Mouse (Mus musculus): ENCODE results near the gene Agpat3. TPM values are rescaled to one million over a fixed set of nuclear protein-coding genes. Genes with fewer than 3 reads are reported as not detected.

Gene Agpat3
- 100 to 1,000 TPM; 106 to 126 TPM for total RNA-seq (2021)
- long read RNA-seq, experiment 1, full-length matches to known transcripts: 17 of 218 reads
- long read RNA-seq, experiment 1, partial matches to known transcripts: 12 of 218 reads
- long read RNA-seq, experiment 1, other reads (novel, unspliced or antisense): 189 of 218 reads
- long read RNA-seq, experiment 2, full-length matches to known transcripts: 27 of 307 reads
- long read RNA-seq, experiment 2, partial matches to known transcripts: 254 of 307 reads
- long read RNA-seq, experiment 2, other reads (novel, unspliced or antisense): 26 of 307 reads

- intact Hi-C loops (cut with DNase I): loop anchor here (5.0 kb wide), 1 partner anchor 40 kb away; no protein-coding TSS in a partner anchor
- peak; percentile 49 to 53 for DNase-seq
Measured at GRCm38 (mm10) chr10:78351887-78352665, at the start of gene Agpat3. Gene Agpat3, minus strand, starts transcription at chr10:78352489.

DNA sequence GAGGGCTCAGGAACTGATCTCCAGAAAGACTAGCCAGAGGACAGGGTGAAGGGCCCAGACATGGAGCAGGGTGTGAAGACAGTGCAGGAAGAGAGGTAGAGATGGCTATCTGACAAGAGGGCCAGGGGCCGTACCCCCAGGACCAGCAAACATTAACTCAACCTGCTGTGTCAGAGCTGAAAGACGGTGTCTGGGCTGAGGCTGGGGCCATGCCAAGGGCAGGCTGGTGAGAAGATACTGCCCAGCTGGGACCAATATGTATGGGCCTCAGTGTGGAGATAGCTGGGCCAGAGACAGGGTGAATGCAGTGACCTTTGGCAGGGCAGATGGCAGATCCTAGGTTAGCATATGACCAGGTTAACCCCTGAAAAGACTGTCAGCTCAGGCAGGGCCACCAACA is 48.8 kb upstream of the Agpat3 start:
- DNase-seq: no peak
- intact Hi-C loops (cut with DNase I): no loop called here

DNA sequence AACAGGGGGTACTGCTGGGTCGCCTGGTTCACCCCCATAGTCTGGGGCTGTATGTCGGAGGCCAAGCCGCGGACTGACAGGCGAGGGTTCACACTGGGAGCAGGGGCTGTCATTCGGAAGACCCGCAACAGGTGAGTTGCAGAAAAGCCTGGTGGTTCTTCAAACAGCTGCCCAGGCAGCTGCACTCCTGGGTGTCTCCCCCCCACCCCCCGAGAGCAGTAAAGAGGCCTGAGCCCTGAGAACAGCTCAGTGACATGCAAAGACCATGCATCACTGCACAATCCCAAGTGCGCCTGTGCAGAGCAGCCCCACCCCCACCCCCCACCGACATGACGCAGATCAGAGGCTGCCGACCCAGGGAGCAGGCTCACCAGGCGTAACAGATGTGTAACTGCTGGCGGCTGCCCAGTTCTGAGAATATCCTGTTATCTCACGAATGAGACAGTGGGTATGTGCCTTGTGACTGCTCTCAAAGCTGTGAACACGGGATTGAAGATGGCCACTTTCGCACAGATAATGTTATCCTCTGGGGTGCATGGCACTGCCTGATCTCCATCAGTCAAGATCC is 46.9 kb upstream of the Agpat3 start:
- no peak for DNase-seq
- intact Hi-C loops (cut with DNase I): no loop called here

- intact Hi-C loops (cut with DNase I): no loop called here
- DNase-seq: no peak
Measured at GRCm38 (mm10) chr10:78396625-78396885, 44.3 kb upstream of the Agpat3 start.

DNA sequence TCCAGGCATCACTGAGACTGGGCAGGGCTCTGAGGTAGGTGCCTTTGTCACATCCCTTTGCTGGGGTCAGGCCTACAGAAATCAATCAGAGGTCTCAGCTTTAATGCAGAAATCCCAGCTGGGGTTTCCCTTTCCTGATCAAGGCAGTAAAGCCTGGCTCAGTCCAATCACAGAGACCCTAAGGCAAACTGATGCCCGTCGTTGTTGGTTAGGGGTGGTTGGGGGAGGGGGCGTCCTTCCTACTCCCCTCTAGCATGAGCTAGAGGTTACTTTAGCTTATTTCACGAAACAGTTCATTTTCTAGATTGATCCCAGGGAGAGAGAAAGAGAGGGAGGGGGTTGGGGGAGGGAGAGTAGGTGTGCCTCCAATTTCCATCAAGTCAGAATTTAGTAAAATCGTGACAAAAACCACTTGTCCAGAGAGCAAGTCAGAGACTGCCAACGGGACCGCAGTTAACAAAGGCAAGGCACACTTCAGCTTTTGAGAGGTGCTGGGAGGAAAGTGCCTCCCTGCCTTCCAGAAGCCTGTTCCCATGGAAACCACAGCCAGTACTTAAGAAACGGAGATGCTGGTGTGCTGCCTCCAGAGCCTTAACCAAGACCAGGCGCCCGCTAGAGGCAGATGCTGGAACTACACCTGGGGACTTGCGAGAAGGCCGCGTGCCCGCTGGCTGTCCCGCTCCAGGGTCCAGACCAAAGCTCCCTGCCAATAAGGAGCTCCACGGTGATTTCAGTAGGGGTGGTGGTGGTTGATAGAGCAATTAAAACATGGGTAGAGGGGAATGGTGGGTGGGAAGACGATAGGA is 43.7 kb upstream of the Agpat3 start:
- peak; percentile 90 to 92 for DNase-seq
- intact Hi-C loops (cut with DNase I): no loop called here

- intact Hi-C loops (cut with DNase I): no loop called here
- DNase-seq: no peak
Measured at GRCm38 (mm10) chr10:78395377-78395776, 43.1 kb upstream of the Agpat3 start.

DNA sequence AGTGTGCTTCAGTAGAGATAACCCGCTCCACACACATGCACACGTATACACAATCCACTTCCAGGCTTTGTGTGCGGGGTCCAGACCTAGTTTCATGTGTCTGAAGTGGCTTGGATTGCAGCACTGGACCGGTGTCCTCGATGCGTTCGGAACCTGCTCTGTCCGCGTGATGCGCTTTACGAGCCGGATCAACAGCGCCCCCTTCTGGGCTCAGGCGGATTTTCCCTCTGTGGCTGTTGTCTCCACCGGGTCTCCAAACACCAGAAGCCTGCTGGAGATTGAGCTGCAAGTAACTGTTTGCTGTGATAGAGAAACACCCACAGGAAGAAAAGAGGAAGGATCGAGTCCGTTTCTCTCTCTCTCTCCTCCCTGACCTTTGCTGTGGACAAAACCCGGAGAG is 39.8 kb upstream of the Agpat3 start:
- intact Hi-C loops (cut with DNase I): loop anchor here (2.0 to 5.0 kb wide), 3 partner anchors 40 to 113 kb away; partner anchors contain the start of gene Agpat3
- peak; percentile 67 to 77 for DNase-seq

DNA sequence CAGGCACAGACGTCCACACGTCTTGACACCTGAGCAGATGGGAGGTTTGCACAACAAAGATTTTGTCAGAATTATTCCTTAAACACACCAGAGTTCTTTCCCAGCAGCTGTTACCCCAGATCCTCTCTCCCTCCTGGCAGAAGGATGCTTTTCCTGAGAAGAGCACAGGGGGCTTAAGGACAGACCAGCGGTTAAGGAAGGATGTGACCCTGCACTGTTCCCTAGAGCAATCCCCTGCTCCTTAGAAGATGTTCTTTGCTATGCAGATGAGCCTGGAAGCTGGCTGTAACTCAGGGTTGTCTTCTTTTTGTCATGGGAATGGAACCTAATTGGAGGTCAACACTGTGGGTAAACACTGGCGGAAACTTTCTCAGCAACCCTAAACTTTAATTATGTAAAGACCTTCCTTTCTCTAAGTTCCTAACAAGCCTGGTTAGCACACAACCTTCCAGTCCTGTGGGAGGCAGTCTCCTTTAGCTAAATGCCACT is 38.7 kb upstream of the Agpat3 start:
- no peak for DNase-seq
- intact Hi-C loops (cut with DNase I): loop anchor here (5.0 kb wide), 1 partner anchor 39 kb away; the partner anchor contains the start of gene Agpat3

DNA sequence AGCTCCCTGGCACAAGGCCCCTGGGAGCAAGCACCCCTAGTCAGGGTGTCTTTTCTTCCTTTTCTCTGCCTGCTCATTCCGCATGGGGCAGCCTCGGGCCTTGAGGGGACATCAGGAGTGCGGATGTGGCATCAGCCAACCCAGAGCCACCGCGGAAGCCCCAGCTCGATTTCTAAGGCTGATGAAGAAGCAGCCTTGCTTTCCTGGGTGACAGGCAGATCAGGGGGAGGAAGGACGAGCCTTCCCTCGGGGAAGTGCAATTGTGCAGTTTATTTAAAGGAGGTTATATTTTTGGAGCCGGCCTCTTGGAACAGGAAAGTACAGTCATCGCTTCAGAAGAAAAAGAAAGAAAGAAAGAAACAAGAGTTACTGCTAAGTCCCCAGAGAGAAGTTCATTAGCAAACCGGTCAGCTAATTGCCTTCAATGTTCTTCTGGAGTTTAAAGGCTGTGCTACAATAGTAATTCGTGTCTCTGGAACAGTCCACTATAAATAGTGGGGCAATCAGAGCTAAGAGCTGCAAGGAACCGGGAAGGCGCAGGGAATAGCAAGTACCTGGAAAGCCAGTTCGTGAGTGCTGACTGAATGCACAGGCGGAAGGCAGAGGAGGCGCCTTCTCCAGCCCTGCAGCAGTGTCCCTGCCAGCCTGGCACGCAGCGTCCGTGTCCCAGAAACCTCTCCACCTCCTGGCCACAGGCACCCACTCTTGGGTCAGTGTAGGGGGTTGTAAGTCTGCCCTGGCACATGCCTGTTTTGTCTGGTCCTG is 36.1 kb upstream of the Agpat3 start:
- intact Hi-C loops (cut with DNase I): no loop called here
- DNase-seq: no peak

DNA sequence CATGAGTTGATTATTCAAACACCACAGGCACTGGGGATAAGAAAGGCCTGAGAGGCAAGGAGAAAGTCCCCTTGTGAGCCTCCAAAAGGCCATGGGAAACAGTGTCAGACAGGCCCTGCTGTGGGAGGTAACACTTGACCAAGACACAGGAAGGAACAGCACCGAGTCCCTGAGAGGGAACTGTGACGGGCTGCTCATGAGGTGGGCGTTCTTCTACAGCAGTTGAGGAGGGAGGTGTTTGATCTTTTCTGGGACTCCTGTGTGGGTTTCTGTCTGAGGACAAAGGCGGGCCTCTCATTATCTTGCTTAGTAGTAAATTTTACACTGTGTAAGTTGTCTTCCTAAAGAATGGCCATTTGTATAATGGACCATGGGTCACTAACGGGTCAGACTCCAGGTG is 33.2 kb upstream of the Agpat3 start:
- intact Hi-C loops (cut with DNase I): no loop called here
- no peak for DNase-seq

GRCm38 (mm10) chr10:78383567-78383966 is 31.3 kb upstream of the Agpat3 start:
- intact Hi-C loops (cut with DNase I): no loop called here
- DNase-seq: no peak

DNA sequence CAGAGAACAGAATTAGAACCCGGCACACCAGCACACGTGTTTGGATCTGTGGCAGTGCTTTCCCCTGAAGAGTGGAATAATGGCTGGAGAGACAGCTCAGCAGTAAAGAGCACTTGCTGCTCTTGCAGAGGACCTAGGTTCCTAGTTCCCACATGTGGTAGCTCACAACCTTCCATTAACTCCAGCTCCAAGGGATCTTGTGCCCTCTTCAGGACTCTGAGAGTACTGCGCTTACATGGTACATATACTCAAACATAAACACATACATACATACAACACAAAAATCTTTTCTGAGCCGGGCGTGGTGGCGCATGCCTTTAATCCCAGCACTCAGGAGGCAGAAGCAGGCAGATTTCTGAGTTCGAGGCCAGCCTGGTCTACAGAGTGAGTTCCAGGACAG is 26.2 kb upstream of the Agpat3 start:
- intact Hi-C loops (cut with DNase I): no loop called here
- no peak for DNase-seq

DNA sequence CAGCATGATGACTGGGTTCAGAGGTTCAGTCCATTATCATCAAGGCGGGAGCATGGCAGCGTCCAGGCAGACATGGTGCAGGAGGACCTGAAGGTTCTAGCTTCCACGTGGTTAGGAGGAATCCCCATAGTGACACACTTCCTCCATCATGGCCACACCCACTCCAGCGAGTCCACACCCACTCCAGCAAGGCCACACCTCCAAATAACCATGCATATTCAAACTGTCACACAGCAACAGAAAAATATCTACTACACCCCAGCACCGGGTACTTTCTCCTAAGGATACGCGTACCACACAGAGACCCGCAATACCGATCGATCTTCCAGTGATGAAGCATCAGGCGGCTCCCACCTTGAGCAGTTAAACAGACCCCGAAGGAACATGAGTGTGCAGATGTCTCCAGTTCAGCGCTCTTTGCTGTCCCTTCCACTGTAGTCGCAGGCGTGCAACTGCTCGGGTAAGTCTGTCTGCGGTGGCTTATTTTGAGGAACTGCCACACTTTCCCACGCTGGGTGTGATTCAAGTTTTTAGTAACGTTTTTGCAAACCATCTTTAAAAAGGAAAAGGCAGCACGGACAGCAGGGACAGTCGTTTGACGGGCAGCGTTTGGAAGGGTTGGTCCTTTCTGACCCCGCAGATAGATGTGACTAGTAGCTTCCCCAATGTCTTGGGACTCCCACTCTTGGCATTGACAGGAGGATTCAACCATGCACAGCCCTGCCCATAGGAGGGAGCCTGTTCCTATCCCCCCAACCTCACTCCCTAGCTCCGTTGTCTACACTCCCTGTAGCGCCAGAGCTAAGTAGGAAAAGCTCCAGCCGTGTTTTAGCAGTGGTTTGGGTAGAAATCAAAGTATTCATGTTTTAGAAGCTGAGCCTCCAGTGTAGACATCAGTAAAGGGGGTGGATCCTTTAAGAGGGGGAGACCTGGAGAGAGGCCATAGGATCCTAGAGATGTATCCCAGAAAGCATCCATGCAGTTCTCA is 20.7 kb upstream of the Agpat3 start:
- no peak for DNase-seq
- intact Hi-C loops (cut with DNase I): no loop called here

GRCm38 (mm10) chr10:78371746-78372145 is 19.5 kb upstream of the Agpat3 start:
- no peak for DNase-seq
- intact Hi-C loops (cut with DNase I): no loop called here

- intact Hi-C loops (cut with DNase I): no loop called here
- DNase-seq: no peak
Measured at GRCm38 (mm10) chr10:78367586-78367985, 15.3 kb upstream of the Agpat3 start.

DNA sequence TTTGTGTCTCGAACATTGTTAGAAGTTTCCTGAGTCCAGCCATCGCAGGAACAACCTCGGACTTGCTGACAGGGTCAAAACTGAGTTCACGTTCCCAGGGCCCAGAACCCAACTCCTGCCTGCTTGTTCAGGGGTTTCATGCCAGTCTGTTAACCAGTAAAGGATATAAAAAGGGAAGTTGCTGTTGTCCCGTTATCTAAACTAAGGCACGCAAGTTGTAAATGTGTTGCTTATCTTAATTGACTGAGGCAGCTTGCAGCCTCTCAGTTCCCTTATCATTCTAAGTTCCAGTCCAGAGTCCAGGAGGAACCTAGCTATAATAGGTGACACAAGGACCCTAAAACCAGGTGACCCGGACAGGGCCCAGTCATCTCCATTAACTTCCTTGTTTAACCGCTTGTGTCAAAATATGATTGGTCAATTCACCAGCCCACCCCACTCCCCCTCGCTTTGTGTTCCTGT is 14.6 kb upstream of the Agpat3 start:
- intact Hi-C loops (cut with DNase I): no loop called here
- no peak for DNase-seq

DNA sequence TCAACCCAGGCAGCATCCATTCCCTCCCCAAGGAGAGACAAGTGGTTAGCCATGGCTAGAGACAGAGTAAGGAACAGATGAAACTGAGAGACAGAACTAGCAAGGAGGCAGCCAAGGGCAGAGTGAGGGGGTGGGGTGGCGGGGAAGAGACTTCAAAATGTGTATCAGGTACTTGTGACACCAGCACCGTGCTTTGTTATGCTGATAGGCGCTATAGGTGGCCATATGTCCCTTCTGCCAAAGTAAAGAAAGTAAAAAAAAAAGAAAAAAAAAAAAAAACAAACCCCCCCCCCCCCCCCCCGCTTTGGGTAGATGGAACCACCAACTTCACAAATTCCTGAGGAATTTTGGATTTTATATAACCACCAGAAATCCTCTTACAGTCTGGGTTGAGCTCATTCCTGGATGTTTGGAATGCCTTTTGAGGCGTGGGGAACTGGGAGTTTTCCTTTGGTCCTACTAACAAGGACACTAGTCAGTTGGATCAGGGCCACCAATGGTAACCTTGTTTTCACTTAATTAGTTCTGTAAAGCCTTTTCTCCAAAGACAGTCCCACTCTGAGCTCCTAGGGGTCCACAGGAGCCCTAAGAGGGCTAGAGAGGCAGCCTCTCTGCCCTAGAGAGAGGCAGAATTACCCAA is 14.0 kb upstream of the Agpat3 start:
- intact Hi-C loops (cut with DNase I): no loop called here
- no peak for DNase-seq

GRCm38 (mm10) chr10:78365555-78365954 is 13.3 kb upstream of the Agpat3 start:
- intact Hi-C loops (cut with DNase I): no loop called here
- no peak for DNase-seq
